Mouse (Mus musculus) left cerebral cortex, postnatal 10 days (tissue): Measurements from ENCODE around the gene Dtx3. TPM values are rescaled to one million over a fixed set of nuclear protein-coding genes. Genes with fewer than 3 reads are reported as not detected.

Experiments used
- DNase-seq, 2 experiments: peaks; one replicate each; pipeline ENCODE4 v3.0.0; 2021 to 2022; ENCODE audit warnings: low spot score in 2 of 2, mixed read lengths in 1 of 2; ENCODE audit errors: extremely low spot score in 1 of 2
- intact Hi-C: fragments of 180-260 bp; cut with DNase I; formaldehyde crosslinking; loops from one replicate; pipeline ENCODE4 v1.15.1; 2025
- total RNA-seq, 2 experiments: library from RNA; stranded (reverse); gene quantifications; 2 replicates each; pipeline ENCODE4 v1.2.3; 2021

Gene Dtx3
- total RNA-seq: 100 to 1,000 TPM; 182 to 185 TPM

- intact Hi-C loops: no loop called here
- peak in 1 of 2 experiments; percentile 79 for DNase-seq
These were observed at the start of gene Dtx3 for GRCm38 (mm10) chr10:127195328-127196129. Dtx3 (minus strand) TSS chr10:127195728.

DNA sequence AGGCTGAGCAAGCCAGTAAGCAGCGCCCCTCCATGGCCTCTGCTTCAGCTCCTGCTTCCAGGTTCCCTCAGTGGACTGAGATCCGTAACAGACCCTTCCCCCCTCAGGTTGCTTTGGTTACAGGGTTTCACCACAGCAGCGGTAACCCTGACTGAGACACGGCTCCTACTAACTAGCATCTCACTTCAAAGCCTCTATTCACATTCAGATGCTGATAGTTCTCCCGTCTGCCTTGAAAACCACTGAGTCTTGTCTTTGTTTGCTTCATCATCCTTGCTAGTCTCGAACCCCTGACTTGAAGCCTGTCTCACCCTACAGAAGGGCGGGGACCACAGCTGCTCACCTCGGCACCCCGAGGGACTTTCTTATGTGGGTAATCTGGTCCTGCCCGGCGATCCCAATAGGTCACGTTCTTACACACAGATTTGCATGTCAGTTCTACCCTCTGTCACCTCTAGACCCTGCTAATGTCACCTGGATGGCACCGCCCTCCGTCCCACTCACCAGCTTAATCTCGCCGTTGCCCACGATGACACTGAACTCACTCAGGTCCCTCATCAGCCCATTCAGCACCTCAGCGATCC lies 42.8 kb upstream of the Dtx3 start:
- DNase-seq: no peak
- intact Hi-C loops: no loop called here

GRCm38 (mm10) chr10:127236541-127236940 lies 41.0 kb upstream of the Dtx3 start:
- no peak for DNase-seq
- intact Hi-C loops: no loop called here

GRCm38 (mm10) chr10:127233141-127233540 lies 37.6 kb upstream of the Dtx3 start:
- intact Hi-C loops: no loop called here

GRCm38 (mm10) chr10:127231741-127232140 lies 36.2 kb upstream of the Dtx3 start:
- intact Hi-C loops: no loop called here
- DNase-seq: no peak

More at GRCm38 (mm10) chr10:127233141-127233540, 37.6 kb upstream of the Dtx3 start:
- no peak for DNase-seq

DNA sequence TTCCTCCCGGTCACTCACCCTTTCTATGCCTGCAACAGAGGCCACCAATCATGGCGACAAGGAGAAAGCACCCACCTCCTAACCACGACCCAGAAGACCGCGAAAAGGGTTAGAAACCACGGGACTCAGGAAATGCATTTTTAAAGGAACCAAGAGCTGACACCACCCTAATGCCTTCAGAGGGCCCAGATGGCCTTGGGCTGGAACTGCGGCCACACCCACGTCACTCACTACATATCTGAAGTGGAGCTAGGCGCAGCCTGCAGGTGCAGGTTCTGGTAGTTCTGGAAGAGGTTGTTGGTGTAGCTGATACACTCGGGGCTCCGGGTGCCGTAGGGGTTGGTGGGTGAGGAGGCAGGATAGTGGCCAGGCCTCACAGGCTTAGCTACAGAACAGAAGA lies 35.2 kb upstream of the Dtx3 start:
- intact Hi-C loops: no loop called here

DNA sequence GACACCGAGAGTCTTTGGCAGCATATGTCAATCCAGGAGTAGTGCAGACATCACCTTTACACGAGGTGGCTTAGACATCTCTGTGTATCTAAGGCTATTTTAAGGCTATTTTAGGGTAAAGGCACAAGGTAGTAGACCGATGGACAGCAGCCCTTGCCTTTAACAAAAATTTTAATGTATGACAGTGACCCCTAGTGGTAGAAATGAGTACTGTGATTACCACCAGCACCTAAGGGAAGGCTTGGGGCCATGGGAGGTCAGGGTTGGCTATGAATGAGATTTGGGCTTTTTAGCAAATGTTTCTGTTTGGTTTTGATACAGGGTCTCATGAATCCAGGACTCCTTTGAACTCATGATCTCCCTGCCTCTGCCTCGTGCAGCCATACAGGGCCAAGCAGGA lies 33.4 kb upstream of the Dtx3 start:
- intact Hi-C loops: loop anchor here (2.0 kb wide), 1 partner anchor 50 kb away; no protein-coding TSS in a partner anchor

More for the DNA sequence above, 35.2 kb upstream of the Dtx3 start:
- no peak for DNase-seq

DNA sequence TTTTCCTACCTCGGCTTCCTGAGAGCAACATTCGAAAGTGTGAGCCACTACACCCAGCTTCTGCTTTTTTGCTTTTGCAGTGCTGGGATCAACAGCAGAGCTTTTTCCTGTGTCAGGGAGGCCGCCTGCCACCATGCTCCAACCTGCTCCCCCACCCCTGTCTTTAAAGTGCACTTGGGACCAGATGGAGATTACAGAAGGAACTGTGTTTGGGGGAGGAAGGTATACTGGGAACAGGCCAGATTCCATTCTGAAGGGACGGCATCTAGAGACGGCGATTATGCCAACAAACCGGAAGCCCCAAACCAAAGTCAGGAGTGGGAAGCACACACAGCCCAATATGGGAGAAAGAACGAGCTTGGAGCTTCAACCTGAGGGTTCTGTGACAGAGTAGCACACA lies 31.6 kb upstream of the Dtx3 start:
- no peak for DNase-seq
- intact Hi-C loops: no loop called here

More for the DNA sequence above, 33.4 kb upstream of the Dtx3 start:
- DNase-seq: peak; percentile 21 to 51

DNA sequence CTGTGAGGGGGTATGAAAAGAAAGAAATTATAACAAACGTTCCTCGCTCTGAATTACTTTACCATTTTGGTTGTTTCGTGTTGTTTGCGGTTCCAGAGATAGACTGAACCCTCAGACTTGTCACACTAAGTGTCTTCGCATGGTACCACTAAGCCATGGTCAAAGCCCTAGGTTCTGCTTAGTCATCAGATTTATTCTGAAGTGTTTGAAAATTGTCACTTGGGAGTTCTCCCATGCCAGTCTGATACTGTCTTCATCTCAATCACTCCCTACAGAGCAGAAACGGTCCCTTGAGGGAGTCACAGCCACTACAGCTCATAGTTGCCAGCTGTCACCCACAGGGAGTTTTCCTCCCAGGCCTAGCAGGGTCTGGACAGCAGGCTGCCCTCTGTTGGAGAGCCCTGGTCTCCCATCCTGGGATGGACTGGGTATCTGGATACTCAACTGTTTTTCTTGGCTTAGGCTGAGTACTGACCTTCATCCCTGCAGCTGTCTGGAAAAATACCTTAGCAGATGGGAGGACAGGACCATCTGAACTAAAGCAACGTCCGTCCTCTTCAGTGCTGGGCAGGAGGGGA lies 30.9 kb upstream of the Dtx3 start:
- intact Hi-C loops: no loop called here
- DNase-seq: peak in 1 of 2 experiments; percentile 64

DNA sequence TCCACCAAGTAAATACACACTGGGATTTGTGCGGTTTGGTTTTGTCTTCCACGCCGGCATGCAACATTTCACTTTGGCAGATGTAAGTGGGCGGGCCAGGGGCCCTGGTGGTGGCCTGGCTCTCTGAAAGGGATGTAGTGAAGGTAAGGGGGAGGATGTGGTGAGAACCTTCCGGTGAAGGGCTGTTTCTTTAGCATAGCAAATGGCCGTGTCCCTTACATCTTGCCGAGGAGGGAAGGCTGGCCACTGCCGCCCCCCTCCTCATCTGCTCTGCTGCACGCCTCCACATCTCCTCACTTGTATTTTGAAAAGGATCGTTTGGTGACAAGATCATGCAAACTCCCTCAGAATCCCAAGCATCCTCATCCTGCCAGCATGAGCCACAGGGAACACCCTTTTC lies 30.2 kb upstream of the Dtx3 start:
- DNase-seq: peak in 1 of 2 experiments; percentile 28
- intact Hi-C loops: no loop called here

DNA sequence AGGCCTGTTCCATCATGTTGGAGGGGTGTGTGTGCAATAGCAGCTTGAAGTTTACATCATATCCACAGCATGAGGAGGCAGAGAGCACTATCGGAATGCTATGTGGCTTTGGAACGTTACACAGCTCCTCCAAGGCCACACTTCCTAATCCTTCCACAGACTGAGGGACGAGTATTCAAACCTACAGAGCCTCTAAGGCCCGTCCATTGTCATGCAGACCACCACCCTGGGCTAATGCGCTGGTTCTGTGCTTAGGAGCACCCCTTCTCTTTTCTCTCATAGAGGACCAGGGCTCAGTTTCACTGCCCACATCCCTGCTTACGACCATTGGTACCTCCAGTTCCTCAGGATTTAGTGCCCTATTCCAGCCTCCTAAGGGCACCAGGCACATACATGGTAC lies 29.7 kb upstream of the Dtx3 start:
- DNase-seq: no peak
- intact Hi-C loops: no loop called here

DNA sequence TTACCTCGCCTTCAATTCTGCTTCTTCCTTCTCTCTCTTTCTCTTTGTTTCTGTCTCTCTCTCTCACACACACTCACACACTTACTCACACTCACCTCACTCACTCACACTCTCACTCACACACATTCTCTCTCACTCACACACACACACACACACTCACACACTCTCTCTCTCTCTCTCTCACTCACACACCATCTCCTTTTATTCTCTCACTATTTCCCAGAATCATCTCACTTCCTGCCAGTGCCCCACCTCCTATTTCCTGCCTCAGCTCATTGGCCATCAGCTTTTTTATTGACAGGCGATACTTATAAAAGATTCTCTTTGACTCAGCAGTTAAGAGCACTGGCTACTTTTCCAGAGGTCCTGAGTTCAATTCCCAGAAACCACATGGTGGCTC lies 22.8 kb upstream of the Dtx3 start:
- no peak for DNase-seq
- intact Hi-C loops: no loop called here

GRCm38 (mm10) chr10:127217177-127217576 lies 21.6 kb upstream of the Dtx3 start:
- intact Hi-C loops: no loop called here

DNA sequence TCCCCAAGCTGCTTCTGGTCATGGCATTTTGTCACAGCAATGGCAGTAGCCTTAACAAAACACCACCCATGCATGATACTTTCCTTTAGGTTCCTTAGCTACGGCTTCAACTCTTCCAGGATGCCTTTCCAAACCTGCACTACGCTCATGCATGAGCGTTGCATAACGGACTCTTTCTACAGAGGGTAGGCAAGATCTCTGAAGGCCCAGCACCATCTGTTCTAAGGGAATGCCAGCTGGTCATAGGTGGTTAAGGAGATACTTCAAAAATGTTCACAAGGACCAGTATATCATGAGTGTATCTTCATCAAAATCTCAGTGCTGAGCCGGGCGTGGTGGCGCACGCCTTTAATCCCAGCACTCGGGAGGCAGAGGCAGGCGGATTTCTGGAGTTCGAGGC lies 20.9 kb upstream of the Dtx3 start:
- DNase-seq: no peak
- intact Hi-C loops: no loop called here

More at GRCm38 (mm10) chr10:127217177-127217576, 21.6 kb upstream of the Dtx3 start:
- no peak for DNase-seq

GRCm38 (mm10) chr10:127214422-127214803 lies 18.9 kb upstream of the Dtx3 start:
- intact Hi-C loops: no loop called here
- DNase-seq: no peak

- intact Hi-C loops: no loop called here
- DNase-seq: no peak
These were observed 18.3 kb upstream of the Dtx3 start for GRCm38 (mm10) chr10:127213704-127214421.

DNA sequence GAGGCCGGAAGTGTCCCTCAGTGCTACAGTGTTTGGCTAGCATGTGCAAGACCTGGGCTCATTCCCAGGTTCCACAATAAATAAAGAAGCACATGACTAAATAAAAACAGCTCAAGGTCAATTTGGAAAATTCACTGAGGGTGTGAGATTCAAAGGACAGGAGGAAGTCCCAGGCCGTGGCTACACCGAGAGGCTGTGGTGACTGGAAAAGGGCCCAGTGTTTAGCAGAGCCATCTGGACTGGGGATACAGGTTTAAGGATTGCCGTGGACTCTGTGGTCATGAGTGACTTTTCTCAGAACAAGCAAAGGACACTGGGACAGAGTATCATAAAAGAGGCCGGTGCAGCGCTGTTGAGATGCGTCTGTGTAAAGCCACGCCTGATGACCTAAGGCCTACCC lies 17.7 kb upstream of the Dtx3 start:
- no peak for DNase-seq
- intact Hi-C loops: no loop called here

DNA sequence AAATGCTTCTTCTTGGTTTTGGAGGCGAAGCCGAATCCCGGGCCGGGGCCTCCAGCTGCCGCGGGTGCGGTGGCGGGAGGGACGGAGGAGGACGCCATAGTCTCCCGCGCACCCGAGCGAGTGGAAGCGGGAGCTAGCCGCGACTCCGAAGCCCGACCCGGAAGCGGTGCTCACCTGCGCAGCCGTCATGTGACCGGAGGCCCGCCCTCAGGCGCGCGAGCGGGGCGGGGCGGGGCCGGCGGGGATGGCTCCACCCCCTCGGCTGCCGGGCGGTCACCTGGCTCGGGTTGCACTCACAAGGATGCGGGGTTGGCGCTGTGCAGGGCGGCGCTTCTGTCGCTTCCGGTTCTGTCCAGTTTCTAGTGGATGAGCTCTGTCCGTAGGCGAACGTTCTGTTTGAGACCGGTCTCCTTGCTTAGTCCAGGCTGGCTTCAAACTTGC lies 15.9 kb upstream of the Dtx3 start, which contains the start of gene Pip4k2c:
Gene Pip4k2c (minus strand): TSS at position 172 of the 441 bp plus-strand sequence.
- intact Hi-C loops: no loop called here

GRCm38 (mm10) chr10:127210961-127211405 lies 15.5 kb upstream of the Dtx3 start:
- DNase-seq: no peak
- intact Hi-C loops: no loop called here

More for the DNA sequence above, 15.9 kb upstream of the Dtx3 start, which contains the start of gene Pip4k2c:
- DNase-seq: peak; percentile 78 to 90
